In genomic region chr13:21779767-21780731, GRCm38 (mm10) we compare ENCODE assay signal across 8 mouse cellular contexts. TPM values are rescaled to one million over a fixed set of nuclear protein-coding genes. Genes with fewer than 3 reads are reported as not detected.
A peak's percentile ranks its signal among the peaks of the same experiment; 100 is the strongest.
DNase-seq lines count a peak whose midpoint lies in the region; ATAC-seq lines count a peak whose summit lies in the region.

Gene Hist1h1b, minus strand, starts transcription at chr13:21780625.

- H3K9me3 ChIP-seq in embryonic facial prominence, embryonic 10.5 days: no peaks in the 10 kb centered on the region
- H3K9me3 ChIP-seq in kidney, embryonic 14.5 days (ENCODE audit: control insufficient read depth, low read length): no peaks in the 10 kb centered on the region
- H3K9me3 ChIP-seq in liver, embryonic 12.5 days (replicated peaks): no peaks in the 10 kb centered on the region
- no peaks in the 10 kb centered on the region for H3K9me3 ChIP-seq in stomach, embryonic 14.5 days (ENCODE audit: control insufficient read depth, low read depth, low read length)

- peaks cover 29% of the 10 kb centered on the region for H3K4me1 ChIP-seq in embryonic facial prominence, embryonic 10.5 days
- H3K4me1 ChIP-seq in kidney, embryonic 14.5 days (ENCODE audit: control insufficient read depth, insufficient read depth, low read length): peaks cover 14% of the 10 kb centered on the region
- peaks cover 66% of the 10 kb centered on the region for H3K4me1 ChIP-seq in liver, embryonic 12.5 days
- H3K4me1 ChIP-seq in stomach, embryonic 14.5 days (ENCODE audit: control insufficient read depth, insufficient read depth, low read length): peaks cover 7% of the 10 kb centered on the region; the same call in 1 of the 2 replicates

- peak within 1 kb of the TSS; percentile 96 for H3K9ac ChIP-seq in kidney, embryonic 14.5 days (ENCODE audit: low read depth, low read length)
- peak within 1 kb of the TSS; percentile 96 for H3K9ac ChIP-seq in liver, embryonic 12.5 days
- H3K9ac ChIP-seq in stomach, embryonic 14.5 days (replicated peaks; ENCODE audit: low read depth, low read length): peak within 1 kb of the TSS; percentile 89

- H3K27ac ChIP-seq in embryonic facial prominence, embryonic 10.5 days (replicated peaks): peak within 1 kb of the TSS; percentile 97
- H3K27ac ChIP-seq in kidney, embryonic 14.5 days (ENCODE audit: low read depth, low read length): peak within 1 kb of the TSS; percentile 99
- H3K27ac ChIP-seq in liver, embryonic 12.5 days: peak within 1 kb of the TSS; percentile 100
- peak within 1 kb of the TSS; percentile 97 for H3K27ac ChIP-seq in stomach, embryonic 14.5 days (ENCODE audit: low read length)

- peak; percentile 97 for DNase-seq in 416B (ENCODE audit: low read depth)
- DNase-seq in adrenal gland, postnatal 14 days: peak; percentile 84
- peak; percentile 87 for DNase-seq in embryonic facial prominence, embryonic 10.5 days (ENCODE audit: low spot score)
- peak; percentile 96 for DNase-seq in heart, adult 11 months
- DNase-seq in naive thymus-derived CD4-positive, alpha-beta T cell, adult 2 months (ENCODE audit: low read depth): peak; percentile 52

- under 1% methylated on average over 44 of the region's 44 CpGs for WGBS in embryonic facial prominence, embryonic 10.5 days
- under 1% methylated on average over 44 of the region's 44 CpGs for WGBS in kidney, embryonic 14.5 days
- WGBS in liver, embryonic 12.5 days (ENCODE audit: insufficient replicate concordance): under 1% methylated on average over 44 of the region's 44 CpGs
- under 1% methylated on average over 44 of the region's 44 CpGs for WGBS in stomach, embryonic 14.5 days

- H3K36me3 ChIP-seq in embryonic facial prominence, embryonic 10.5 days (replicated peaks): no peaks in the 10 kb centered on the region
- H3K36me3 ChIP-seq in kidney, embryonic 14.5 days (ENCODE audit: control insufficient read depth, insufficient read depth, low read length): no peaks in the 10 kb centered on the region
- no peaks in the 10 kb centered on the region for H3K36me3 ChIP-seq in liver, embryonic 12.5 days
- H3K36me3 ChIP-seq in stomach, embryonic 14.5 days (ENCODE audit: control insufficient read depth, insufficient read depth, low read length): no peaks in the 10 kb centered on the region

- peak within 1 kb of the TSS; percentile 80 for H3K4me3 ChIP-seq in embryonic facial prominence, embryonic 10.5 days
- peak within 1 kb of the TSS; percentile 74 for H3K4me3 ChIP-seq in kidney, embryonic 14.5 days (ENCODE audit: low read length)
- peak within 1 kb of the TSS; percentile 70 for H3K4me3 ChIP-seq in liver, embryonic 12.5 days
- H3K4me3 ChIP-seq in stomach, embryonic 14.5 days (ENCODE audit: low read depth, low read length): peak within 1 kb of the TSS; percentile 65

- H3K27me3 ChIP-seq in embryonic facial prominence, embryonic 10.5 days (replicated peaks; ENCODE audit: low read depth, poor library complexity, severe bottlenecking): no peaks in the 10 kb centered on the region
- no peaks in the 10 kb centered on the region for H3K27me3 ChIP-seq in kidney, embryonic 14.5 days (ENCODE audit: control insufficient read depth, insufficient read depth, low read length)
- H3K27me3 ChIP-seq in liver, embryonic 12.5 days (replicated peaks): no peaks in the 10 kb centered on the region
- no peaks in the 10 kb centered on the region for H3K27me3 ChIP-seq in stomach, embryonic 14.5 days (ENCODE audit: control insufficient read depth, insufficient read depth, low read length)

- H3K4me2 ChIP-seq in kidney, embryonic 14.5 days (replicated peaks; ENCODE audit: low read depth, low read length): peak within 1 kb of the TSS; percentile 88
- peak within 1 kb of the TSS; percentile 87 for H3K4me2 ChIP-seq in liver, embryonic 12.5 days
- peak within 1 kb of the TSS; percentile 98 for H3K4me2 ChIP-seq in stomach, embryonic 14.5 days (replicated peaks; ENCODE audit: low read depth, low read length)

- peak; percentile 62 for ATAC-seq in kidney, embryonic 14.5 days (ENCODE audit: low FRiP score, low TSS enrichment)
- ATAC-seq in liver, embryonic 12.5 days: peak; percentile 59
- peak; percentile 42; the same call in 1 of the 2 replicates for ATAC-seq in stomach, embryonic 14.5 days (ENCODE audit: insufficient number of reproducible peaks, insufficient read depth, low FRiP score, low read depth)

RNA-seq across cellular contexts. Expression of gene Hist1h1b, which starts in this region (rescaled TPM):
- total RNA-seq in adrenal gland, postnatal 14 days (2021): 129 and 152 TPM in 2 replicates
- polyA plus RNA-seq in embryonic facial prominence, embryonic 10.5 days (2016; fragmentation: Nextera tagmentation; extraction: Ambion mirVana): 34.8 and 36.2 TPM in 2 replicates
- polyA plus RNA-seq in kidney, embryonic 14.5 days (2014; fragmentation: Nextera tagmentation; extraction: Ambion mirVana): 18.8 and 27.0 TPM in 2 replicates
- polyA plus RNA-seq in liver, embryonic 12.5 days (2016; fragmentation: Nextera tagmentation; extraction: Ambion mirVana): 41.6 and 43.0 TPM in 2 replicates
- polyA plus RNA-seq in stomach, embryonic 14.5 days (2014; fragmentation: Nextera tagmentation; extraction: Ambion mirVana): 14.8 and 20.1 TPM in 2 replicates

Comparison
In these comparisons a context has a peak if more than half of its experiments do, and no peak if none do; other contexts are left out.
1. Peak in every context shown above with its lines: DNase-seq, ATAC-seq, H3K4me3 ChIP-seq and H3K27ac ChIP-seq.